Mouse (Mus musculus) kidney, postnatal 4 days (tissue): ENCODE results near the gene Ajap1.

Source experiments
- DNase-seq, 2 experiments: peaks; one replicate each; pipeline ENCODE4 v3.0.0; 2021; ENCODE audit warnings: mixed read lengths in 2 of 2

Ajap1 gene

DNA sequence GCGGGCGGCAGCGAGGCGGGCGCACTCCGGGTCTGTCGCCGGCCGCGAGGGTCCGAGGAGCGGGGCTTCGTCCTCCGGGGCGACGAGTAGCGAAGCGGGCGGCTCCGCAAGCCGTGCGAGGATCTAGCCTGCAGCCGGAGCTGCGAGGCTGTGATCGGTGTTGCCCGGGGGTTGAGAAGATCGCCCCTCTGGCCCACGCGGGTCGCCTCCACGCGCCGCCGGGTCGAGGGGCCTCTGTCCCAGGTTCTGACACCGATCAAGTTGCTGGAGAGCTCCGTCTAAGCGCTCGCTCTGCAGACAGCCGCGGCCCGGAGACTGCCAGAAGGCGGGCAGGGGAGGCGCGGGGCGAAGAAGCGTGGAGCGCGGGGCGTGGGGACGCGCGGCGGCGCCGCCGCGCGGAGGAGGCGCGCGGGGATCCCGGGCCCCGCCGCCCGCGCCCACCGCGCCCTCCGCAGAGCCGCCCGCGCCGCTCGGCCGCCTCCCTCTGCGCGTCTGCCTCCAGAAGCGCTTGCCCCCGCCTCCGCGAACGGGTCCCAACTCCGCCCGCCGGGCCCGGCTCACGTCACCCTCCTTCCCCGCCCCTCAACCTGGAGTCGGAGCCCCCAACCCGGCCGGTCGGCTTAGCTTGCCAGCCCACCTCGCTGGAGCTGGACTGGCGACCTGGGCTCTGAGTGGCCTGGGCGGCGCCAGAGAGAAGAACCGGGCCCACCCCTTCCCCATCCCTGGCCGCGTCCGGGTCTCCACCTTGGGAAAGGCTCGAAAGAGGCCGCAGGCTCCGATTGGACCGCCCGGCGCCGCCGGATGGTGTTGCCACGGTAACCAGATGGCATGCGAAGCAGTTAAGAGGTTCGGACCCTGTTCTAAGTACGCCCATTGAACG, at the start of gene Ajap1:
Gene Ajap1, minus strand, starts transcription at position 353 of the 880 bp plus-strand sequence.
- DNase-seq, result peak; percentile 42 to 56

DNA sequence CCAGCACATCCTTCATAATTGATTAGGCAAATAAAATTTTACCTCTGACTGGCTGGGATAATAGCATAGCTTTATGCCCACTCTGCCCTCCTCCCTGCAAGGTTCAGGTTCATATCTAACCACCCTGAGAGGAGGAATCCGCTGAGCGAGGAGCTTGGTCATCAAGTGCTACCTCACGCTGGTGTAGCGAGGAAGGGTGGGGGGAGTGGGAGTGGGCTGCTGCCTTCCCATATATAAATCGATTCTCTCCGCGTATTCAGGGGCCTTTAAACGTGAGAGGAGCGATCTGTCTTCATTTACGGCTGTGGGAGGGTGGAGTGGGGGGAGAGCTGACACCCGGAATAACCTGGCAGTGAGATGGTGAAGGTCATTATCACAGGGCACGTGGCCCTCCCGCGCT, 47.9 kb upstream of the Ajap1 start:
- DNase-seq, result no peak

DNA sequence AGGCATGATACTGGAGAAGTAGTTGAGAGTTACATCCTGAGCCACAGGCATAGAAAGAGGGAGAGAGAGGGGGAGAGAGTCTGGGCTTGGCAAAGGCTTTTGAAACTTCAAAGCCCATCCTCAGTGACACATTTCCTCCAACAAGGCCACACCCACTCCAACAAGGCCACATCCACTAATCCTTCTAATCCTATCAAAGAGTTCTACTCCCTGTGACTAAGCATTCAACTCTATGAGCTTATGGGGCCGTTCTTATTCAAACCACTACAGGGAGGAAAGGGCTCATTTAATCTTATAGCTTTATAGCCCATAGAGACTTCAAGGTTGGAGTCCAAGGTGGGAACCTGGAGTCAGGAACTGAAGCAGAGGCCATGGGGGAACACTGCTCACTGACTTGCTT, 39.0 kb upstream of the Ajap1 start:
- DNase-seq, result no peak

DNA sequence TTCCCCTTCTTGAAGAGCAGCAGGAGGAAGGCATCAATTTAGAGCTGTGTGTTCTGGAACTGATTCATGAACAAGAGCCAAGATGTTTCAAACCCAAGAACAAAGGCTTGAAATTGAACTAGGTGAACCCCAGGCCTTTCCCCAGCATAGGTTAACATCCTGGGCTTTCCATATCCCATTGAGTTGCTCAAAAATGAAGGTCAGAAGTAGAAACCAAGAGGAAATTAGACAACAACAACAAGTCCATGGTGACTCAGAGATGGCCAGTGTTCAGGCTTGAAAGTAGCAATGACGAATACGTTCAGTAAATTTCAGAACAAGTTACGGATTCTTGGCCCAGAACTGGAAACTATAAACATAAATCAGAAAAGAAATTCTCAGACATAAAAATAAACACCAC, 37.3 kb upstream of the Ajap1 start:
- no peak for DNase-seq

DNA sequence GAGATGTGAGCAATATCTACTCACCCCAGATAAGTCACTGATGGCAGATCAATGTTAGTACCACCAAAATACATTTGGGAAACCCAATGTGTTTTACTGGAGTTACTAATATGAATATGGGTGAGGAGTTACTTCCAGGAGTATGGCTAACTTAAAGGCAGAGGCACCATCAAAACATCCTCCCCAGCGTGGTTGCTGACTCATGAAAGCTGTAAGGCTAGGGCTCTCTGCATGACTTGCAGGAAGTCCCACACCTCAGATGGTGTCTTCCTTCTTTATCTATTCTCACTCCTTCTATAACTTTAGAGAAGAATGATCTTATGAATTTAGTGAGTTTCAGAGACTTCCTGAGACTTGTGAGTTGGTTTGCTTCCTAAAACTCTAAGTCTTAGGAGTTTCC, 36.7 kb upstream of the Ajap1 start:
- no peak for DNase-seq

DNA sequence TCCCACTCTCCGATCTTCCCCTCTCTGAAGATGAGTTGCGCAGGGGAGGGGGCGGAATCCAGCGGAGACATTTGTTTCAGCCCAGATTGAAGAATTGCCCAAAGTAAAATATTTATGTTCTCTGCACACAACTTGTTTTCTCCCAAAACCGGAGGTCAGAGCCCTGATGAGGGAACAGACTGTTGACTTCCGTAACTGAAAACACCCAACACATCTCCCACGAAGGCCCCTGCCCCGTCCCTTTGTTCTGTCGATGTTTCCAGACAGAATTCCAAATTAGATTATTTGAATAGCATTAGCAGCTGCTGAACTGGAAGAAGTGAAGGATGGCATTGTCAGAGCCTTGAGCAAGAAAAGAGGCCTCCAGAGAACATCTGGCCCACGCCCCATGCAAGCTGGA, 33.2 kb upstream of the Ajap1 start:
- DNase-seq, result peak in 1 of 2 experiments; percentile 17

DNA sequence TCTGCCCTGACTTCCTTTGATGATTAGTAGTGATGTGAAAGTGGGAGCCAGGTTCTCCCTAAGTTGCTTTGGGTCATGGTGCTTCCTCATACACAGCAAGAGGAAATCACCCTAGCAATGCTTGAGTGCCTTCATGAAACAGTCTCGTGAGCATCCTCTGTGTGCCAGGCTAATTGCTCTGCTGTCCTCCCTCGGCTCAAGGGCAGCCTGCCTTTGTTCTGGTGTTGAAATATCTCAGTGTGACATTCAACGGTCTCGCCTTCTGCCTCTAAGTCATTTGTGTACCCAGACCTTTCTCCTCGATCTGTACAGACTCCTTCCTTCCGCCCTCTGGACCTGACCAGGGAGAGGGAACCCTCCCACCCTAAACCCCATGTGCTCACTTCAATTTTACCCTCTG, 31.5 kb upstream of the Ajap1 start:
- DNase-seq, result no peak

DNA sequence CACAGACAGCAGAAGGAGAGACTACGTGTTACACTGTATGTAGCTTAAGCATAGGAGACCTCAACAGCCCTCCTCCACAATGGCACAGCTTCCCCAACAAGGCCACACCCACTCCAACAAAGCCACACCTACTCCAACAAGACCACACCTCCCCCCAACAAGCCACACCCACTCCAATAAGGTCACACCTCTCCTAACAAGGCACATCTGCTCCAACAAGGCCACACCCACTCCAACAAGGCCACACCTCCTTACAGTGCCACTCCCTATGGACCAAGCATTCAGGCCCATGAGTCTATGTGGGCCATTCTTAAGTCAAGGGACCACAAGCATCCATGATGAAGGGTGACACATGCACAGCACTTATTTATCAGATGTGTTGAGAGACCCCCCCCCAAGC, 28.9 kb upstream of the Ajap1 start:
- DNase-seq, result no peak

DNA sequence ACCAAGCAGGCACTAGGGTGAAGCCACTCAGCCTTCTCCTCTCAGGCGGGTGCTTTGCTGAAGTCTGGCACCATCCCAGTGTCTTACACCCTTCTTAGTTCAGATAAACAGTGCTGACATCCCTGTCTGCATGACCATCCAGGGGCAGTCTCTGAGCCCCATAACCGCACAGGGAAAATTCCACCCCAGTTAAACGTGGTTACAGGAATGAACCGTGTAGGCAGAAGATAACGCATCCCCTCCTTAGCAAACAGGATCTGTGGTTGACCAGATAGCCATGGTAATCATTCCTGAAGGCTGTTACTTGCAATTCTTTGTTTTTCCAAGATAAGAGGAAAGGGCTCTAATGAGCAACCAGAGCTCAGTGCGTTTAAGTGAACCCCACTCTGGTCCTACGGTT, 19.3 kb upstream of the Ajap1 start:
- no peak for DNase-seq

DNA sequence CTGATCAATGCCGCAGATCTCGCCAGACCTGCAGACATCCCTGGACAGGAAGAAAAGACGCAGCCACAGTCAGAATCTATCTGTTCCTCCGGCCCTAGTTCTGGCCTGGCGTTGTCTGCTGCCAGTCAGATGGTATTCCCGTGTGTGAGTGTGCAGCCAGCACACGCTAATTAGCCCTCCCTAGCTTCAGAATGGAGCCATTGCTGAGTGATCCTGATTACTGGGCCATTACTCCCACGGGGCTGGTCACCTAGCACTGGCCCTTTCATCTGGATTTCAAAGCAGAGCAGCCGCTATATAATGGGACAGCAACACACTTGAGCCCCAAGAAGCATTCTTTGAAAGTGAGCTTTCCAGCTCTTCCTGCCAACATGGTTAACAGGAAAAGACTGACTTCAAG, 9.8 kb upstream of the Ajap1 start:
- DNase-seq, result no peak

DNA sequence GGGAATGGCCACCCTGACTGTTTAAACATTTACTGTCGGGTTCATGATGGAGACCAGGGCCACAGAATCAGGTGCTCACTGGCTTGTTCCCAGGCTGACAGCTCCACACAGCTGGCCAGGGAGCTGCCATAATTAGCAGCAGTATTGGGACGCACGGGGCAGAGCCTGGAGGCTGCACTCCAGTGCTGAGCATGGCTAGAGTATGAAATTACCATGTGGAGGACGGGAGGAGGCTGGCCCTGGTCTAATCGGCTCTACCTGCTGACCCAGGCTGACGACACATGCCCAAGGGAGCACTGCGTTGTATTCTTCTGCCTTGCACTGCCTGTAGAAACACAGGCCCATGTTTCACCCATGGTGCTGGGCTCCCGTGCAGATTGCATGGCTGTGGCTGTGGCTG, 6.5 kb upstream of the Ajap1 start:
- DNase-seq, result no peak

DNA sequence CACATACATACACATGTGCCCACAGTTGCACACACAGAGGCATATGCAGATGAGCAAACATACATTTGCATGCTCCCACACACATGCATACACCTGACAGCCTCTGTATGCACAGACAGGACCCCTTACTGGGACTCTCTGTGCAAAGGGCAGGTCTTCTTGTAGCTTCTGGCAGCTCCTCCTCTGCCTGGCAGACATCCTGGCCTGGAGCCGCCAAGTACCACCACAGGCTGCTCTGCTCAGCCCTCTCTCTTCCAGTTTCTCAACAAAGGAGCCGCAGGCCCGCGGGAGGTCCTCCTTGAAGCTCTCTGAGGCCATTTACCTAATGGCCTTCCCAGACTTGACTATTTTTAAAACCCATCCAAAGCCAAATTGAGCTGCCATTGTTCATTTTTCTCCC, 3.3 kb upstream of the Ajap1 start:
- DNase-seq, result no peak

DNA sequence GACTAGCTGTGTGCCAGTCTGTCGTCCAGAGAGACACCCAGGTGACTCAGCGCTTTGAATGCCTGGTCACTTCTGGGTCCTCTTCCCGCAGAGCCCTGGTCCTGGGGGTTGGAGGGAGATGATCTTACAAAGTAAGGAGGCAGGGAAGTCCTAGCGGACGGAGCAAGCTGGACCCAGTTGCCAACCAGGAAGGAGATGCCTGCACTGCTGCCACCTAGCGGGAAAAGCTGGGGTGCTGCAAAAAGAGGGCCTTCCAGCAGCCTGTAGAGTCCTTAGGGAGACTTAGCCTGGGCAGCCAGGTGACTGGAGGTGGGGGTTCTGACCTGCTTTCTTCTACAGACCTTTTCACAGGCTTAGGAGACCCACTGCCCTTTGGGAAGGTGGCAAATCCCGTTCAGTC, 1.8 kb upstream of the Ajap1 start:
- DNase-seq, result peak; percentile 89

DNA sequence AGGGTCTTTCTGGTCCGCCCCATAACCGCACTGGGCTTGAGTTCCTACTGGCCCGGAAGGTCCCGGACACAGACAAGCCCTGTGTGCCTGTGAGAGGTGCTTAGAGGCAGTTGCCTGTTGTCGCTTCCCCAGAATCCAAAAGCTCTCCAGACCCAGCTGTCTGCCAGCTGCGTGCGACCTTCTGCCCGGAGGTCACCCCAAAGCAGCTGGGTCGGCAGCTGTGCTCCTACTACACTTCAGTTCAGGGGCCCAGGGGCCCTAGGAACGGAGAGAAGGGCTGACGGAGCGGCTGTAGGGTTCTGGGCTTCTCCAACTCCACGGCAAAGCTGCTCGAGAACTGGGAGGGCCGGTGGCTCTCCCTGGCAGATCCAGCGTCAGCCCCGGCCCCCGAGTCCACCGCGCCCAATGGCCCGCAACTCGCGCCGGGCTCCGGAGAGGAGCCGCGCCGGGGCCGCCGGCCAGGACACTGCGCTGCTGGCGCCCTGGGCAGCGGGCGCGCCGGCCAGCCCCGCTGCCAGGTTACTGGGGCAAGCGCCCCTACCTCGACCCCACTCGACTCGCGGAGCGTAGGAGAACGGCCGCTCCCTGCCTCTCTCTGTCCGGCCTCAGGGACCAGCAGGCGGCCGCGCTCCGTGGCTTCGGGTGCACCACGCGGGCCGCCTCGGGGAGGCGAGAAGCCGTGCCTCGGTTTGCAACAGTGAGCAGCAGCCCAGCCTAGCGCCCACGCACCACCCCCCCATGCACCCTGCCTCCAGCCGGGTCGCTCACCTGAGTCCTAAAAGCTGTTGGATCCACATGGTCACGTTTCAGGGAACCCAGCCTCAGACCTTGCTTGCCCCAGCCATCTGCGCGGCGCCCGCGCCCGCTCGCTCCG, 1.0 kb downstream of the Ajap1 start:
- peak; percentile 28 to 40 for DNase-seq

DNA sequence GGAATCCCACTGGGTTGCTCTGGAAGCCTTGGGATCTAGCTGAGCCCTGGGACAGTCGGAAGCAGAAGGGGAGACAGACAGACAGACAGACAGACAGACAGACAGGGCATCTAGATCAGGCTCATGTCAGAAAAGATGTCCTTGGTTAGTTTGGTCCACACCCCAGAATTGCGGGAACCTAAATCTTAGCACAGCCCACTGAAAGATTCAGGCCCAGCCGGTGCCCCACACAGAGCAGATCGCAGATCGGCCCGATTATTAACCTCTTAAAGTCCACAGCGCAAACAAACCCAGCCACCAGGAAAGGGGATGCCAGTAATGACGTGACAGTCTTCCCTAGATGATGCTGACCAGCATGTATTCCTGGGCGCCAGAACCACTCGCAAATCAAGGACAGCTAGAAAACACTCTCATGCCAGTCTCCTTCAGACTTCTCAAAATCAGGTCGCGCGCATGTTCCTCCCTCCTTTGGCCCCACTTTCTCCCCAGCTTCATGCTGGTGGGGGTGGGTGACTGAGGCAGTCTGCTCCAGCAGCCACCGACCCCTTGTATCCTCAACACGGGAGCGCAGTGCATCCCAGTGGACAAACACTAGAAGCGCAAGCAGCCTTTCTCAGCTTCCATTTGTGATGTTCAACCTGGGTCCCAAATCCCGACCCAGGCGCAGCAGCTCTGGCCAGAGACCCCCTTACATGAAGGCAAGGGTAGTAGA, 1.9 kb downstream of the Ajap1 start:
- peak; percentile 72 to 75 for DNase-seq

DNA sequence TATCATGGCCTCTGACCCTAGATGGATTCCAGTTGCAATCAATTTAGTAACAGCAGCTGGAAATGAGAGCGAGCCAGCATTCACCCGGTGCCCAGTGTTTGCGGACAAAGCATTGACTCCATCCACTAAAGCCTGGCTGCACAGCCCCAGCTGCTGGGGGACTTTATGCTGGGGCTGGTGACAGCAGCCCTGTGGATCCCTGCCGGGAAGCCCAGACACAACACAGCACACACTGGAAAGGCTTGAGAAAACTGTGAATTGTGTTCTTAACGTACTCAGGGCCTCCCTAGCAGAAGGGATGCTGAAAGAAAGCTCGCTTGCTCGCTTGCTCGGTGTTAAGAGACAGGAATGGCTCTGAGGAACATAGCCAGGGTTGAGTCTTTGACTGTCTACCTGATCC, 3.5 kb downstream of the Ajap1 start:
- DNase-seq, result no peak

DNA sequence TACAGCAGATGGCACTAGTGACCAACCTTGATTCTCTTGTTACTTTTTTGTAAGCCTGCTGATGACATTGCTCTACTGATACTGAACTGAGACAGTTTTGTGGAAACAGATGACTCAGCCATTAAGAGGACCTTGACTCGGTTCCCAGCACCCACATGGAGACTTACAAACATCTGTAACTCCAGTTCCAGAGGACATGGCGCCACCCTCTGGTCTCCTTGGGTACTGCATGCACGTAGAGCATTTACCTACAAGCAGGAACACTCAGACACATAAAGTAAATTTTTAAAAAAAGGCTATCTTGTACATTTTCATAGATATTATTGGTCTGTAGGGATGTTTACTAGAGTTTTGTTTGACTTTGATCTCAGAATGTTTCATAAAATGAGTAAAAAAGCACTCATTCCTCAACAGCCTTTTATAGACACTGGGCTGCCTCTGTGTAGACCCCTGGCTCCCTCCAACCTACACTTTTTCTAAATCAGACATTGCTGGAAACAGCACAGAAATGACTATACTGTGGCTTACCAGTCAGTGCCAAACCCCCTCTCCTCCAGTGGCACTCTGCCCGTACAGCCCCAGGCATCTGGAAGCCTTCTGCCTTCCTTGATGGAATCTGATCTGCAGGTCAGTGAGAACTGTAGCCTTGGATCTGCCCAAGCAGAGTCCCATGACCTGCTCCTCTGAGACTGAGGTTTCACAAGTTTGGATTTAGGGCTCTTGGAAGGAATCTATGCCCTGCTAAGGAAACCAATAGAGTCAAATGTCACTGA, 8.9 kb downstream of the Ajap1 start:
- DNase-seq, result no peak

DNA sequence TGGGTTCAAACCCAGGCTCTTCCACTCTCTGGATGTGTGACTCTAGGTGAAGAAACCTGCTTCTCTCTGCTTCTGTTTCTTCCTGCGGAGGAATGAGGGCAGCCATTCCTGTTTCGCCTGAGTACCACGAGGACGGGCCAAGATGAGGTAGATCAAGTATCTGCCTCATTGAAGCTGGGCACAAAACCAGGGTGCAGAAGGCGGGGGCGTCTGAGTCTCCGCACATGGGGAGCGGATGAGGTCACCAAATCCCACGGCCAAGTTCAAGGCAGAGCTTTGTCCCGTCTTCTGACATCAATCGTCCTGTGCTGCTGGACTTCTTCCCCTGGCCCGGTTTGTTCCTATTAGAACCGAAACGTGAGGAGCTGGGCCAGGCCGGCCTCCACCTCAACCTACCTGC, 12.9 kb downstream of the Ajap1 start:
- no peak for DNase-seq

DNA sequence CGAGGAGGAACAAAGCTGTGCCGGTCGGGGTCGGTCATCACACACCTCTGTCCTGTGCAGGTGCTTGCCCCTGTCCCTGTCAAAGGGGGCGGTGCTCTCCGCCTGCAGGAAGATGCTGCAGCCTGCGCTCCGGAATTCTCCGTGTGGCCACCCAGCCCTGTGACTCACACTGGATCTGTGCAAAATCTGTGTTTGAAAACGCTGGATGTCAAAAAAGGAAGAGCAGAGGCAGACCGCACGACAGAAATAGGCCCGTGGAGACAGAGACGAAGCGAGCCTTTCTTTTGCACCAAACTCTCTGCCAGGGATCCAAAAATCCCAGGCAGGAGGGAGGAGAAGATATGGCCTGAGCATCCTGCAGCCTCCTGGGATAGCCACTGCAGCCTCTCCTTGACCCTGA, 22.7 kb downstream of the Ajap1 start:
- no peak for DNase-seq

DNA sequence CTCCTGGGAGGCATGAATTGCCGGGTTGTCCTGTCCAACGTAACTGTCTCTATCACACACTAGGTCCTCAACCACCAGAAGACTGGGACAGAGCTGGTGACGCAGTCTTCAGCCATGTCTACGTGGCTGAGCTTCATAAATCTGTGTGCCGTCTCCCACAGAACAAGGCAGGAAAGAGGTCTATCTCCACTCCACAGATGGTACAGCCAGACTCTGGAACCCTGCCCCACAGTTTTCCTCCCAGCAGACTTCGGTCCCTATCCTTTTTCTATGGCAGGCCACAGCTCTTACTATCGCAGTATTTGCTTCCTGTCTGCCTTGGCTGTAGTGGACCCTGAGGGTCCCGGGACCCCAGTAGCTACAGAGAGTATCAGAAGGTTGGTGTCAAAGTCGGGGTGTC, 23.1 kb downstream of the Ajap1 start:
- no peak for DNase-seq

DNA sequence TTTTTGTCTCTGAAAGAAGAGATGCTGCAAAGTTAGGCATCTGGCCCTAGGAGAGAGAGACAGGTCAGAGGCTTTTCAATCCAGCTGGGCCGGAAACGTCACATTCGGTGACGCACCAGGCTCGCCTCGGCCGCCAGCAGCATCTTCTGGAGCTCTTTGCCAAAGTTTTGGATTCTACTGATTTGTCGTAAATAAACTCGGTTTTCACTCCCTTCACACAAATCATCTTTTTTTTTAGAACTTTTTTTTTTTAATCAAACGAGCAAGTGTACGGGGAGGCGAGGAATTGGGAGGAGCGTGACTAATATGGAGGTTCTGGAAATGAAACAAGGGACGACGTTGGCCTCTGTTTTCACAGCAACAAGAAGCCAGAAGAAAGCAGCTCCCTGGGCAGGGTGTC, 23.8 kb downstream of the Ajap1 start:
- no peak for DNase-seq

DNA sequence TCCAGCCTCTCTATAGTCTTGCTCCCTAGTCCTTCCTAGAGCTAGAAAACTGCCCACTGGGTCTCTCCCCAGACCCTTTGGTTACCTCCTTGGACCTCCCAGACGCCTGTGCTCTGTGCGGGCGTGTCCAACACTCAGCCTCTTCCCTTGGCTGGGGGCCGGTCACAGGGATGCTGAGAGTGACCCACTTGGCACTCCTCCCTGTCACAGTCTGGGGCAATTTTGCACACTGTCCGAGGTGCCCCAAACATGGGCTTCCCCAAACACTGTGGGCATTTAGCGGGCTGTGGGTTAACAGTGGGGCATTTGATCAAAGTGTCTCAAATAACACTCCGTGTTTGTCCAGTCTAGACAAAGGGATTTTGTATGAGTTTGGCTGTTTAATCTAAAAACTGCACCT, 29.1 kb downstream of the Ajap1 start:
- DNase-seq, result no peak

DNA sequence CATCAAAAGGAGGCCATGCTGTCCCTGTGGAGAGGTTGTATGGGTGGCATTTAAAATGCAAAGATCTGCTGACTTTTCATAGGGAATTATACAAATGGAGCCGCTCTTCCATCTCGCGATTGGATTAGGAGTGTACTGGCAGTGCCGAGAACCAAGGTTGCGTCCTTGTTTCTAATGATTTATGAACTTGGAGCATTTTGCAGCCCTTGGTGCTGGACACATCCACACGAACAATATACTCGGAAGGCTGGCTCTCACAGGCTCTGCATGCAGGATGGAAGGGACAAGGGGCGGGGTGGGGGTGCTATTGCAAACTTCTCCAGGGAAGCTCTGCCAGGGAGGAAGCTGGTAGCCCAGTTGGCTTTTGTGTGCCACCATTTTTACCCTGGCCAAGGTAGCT, 31.1 kb downstream of the Ajap1 start:
- DNase-seq, result no peak
